Mouse (Mus musculus) heart, postnatal 0 days (tissue): ENCODE measurements around the gene Srrt.

Experiments
- CTCF ChIP-seq: IDR thresholded peaks from 2 replicates; pipeline ENCODE4 v1.5.1; 2016; ENCODE audit warnings: antibody characterized with exemption, control low read depth, low read depth
- EP300 ChIP-seq: IDR thresholded peaks from 2 replicates; pipeline ENCODE4 v1.6.1; 2016; ENCODE audit warnings: antibody characterized with exemption, low read depth

DNA sequence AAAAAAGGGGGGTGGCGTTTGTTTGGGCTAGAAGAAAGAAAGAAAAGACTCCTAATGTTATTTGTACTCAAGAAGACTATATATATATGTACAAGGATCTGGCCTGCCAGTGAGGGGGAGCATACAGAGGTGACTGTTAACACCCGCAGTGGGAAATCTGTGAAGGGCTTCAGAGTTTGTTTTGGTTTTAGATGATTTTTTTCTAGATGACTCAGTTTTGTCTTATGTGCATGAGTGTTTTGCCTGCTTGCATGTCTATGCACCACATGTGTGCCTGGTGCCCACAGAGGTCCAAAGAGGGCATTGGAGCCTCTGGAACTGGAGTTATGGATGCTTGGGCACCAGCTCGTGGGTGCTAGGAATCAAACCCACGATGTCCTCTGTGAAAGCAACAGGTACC lies 39.5 kb upstream of the Srrt start:
- no peak for TF ChIP-seq CTCF
- no peak for TF ChIP-seq EP300
